Mouse (Mus musculus) lung, adult 2 months (tissue): ENCODE data around the gene Per2.
A peak's percentile ranks its signal among the peaks of the same experiment; 100 is the strongest.

Experiments used
- CTCF ChIP-seq: fragments of 200-500 bp; IDR thresholded peaks from 2 replicates; pipeline ENCODE4 v1.5.1; 2011; ENCODE audit warnings: mild to moderate bottlenecking, low read length, control low read depth; ENCODE audit not compliant: insufficient read depth
- POLR2A ChIP-seq: fragments of 200-500 bp; IDR thresholded peaks from 2 replicates; pipeline ENCODE4 v1.6.1; 2011; ENCODE audit warnings: low read depth, mild to moderate bottlenecking, control low read depth, low read length, borderline replicate concordance; ENCODE audit errors: extremely low read depth

DNA sequence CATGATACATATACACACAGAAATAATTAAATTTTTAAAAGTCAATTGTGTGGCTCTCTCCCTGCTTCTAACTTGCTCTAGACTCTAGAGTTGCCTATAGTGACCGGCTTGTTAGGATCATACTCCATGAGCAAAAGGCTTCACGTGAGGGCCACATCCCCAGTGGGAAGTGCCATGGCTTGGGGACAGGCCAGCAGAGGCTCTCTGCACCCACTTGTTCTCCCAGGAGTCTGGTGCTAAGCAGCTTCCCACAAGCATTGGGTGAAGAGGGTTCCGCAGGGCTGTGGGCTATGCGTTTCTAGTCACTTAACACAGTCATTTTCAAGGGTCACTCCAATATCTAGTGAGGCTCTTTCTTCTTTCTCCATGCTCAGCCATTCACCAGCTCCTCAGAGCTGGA lies 2.0 kb downstream of the Per2 start:
- TF ChIP-seq POLR2A (peak; percentile 32; the same call in 1 of the 2 replicates), CTCF (no peak)
